Mouse (Mus musculus): ENCODE results near the gene Dhx58. TPM values are rescaled to one million over a fixed set of nuclear protein-coding genes. Genes with fewer than 3 reads are reported as not detected.
A peak's percentile ranks its signal among the peaks of the same experiment; 100 is the strongest.

The Dhx58 gene
- total RNA-seq, 2 experiments from 2014 or later: 3.0 to 3.7 TPM

GRCm38 (mm10) chr11:100720345-100720744 is 16.3 kb upstream of the Dhx58 start:
- DNase-seq (ENCODE audit: extremely low spot score in 1 of 2, low spot score in 2 of 2): peak in 1 of 2 experiments; percentile 38
- H3K27ac ChIP-seq: peak overlapping the region; percentile 88
- no peak for TF ChIP-seq CTCF (IDR thresholded peaks at IDR 0.05)
- intact Hi-C loops (cut with DNase I): loop anchor here (2.0 kb wide), 1 partner anchor 16 kb away; no protein-coding TSS in a partner anchor
- no peak overlapping the region for H3K4me3 ChIP-seq

GRCm38 (mm10) chr11:100719893-100720292 is 15.8 kb upstream of the Dhx58 start:
- no peak for TF ChIP-seq CTCF (IDR thresholded peaks at IDR 0.05)
- no peak for DNase-seq (ENCODE audit: extremely low spot score in 1 of 2, low spot score in 2 of 2)
- intact Hi-C loops (cut with DNase I): loop anchor here (2.0 kb wide), 1 partner anchor 17 kb away; no protein-coding TSS in a partner anchor
- peak overlapping the region; percentile 88 for H3K27ac ChIP-seq
- H3K4me3 ChIP-seq: no peak overlapping the region

GRCm38 (mm10) chr11:100719312-100719711 is 15.2 kb upstream of the Dhx58 start:
- no peak for DNase-seq (ENCODE audit: extremely low spot score in 1 of 2, low spot score in 2 of 2)
- intact Hi-C loops (cut with DNase I): no loop called here
- H3K27ac ChIP-seq: peak overlapping the region; percentile 88
- no peak overlapping the region for H3K4me3 ChIP-seq
- no peak for TF ChIP-seq CTCF (IDR thresholded peaks at IDR 0.05)

- intact Hi-C loops (cut with DNase I): no loop called here
- no peak for DNase-seq (ENCODE audit: extremely low spot score in 1 of 2, low spot score in 2 of 2)
These were observed 14.8 kb upstream of the Dhx58 start for GRCm38 (mm10) chr11:100718866-100719265.

GRCm38 (mm10) chr11:100718462-100718861 is 14.4 kb upstream of the Dhx58 start:
- Histone ChIP-seq H3K27ac (peak overlapping the region; percentile 88), H3K4me3 (no peak overlapping the region)
- no peak for DNase-seq (ENCODE audit: extremely low spot score in 1 of 2, low spot score in 2 of 2)
- intact Hi-C loops (cut with DNase I): no loop called here
- TF ChIP-seq CTCF (IDR thresholded peaks at IDR 0.05): no peak

More at GRCm38 (mm10) chr11:100718866-100719265, 14.8 kb upstream of the Dhx58 start:
- Histone ChIP-seq H3K27ac (peak overlapping the region; percentile 88), H3K4me3 (no peak overlapping the region)
- TF ChIP-seq CTCF (IDR thresholded peaks at IDR 0.05): no peak

- Histone ChIP-seq H3K4me3 (no peak overlapping the region), H3K27ac (peak overlapping the region; percentile 40)
- DNase-seq (ENCODE audit: extremely low spot score in 1 of 2, low spot score in 2 of 2): no peak
- TF ChIP-seq CTCF (IDR thresholded peaks at IDR 0.05): no peak
- intact Hi-C loops (cut with DNase I): no loop called here
These were observed 12.6 kb upstream of the Dhx58 start for GRCm38 (mm10) chr11:100716649-100717048.

- intact Hi-C loops (cut with DNase I): loop anchor here (1.0 kb wide), 2 partner anchors 46 to 244 kb away; no protein-coding TSS in a partner anchor
- H3K27ac ChIP-seq: peak overlapping the region; percentile 45
These were observed 10.9 kb upstream of the Dhx58 start for GRCm38 (mm10) chr11:100714948-100715347.

GRCm38 (mm10) chr11:100714534-100714915 is 10.5 kb upstream of the Dhx58 start:
- peak; percentile 87 for TF ChIP-seq CTCF (IDR thresholded peaks at IDR 0.05)
- H3K27ac ChIP-seq: peak overlapping the region; percentile 45
- peak; percentile 72 to 80 for DNase-seq (ENCODE audit: extremely low spot score in 1 of 2, low spot score in 2 of 2)
- intact Hi-C loops (cut with DNase I): loop anchor here (1.0 kb wide), 2 partner anchors 47 to 245 kb away; no protein-coding TSS in a partner anchor
- H3K4me3 ChIP-seq: no peak overlapping the region

More at GRCm38 (mm10) chr11:100714948-100715347, 10.9 kb upstream of the Dhx58 start:
- no peak overlapping the region for H3K4me3 ChIP-seq
- no peak for TF ChIP-seq CTCF (IDR thresholded peaks at IDR 0.05)
- no peak for DNase-seq (ENCODE audit: extremely low spot score in 1 of 2, low spot score in 2 of 2)

- H3K4me3 ChIP-seq: 0 out of 2 replicates have a peak within 1 kb of the TSS, but pooled peaks have one; percentile 28
- TF ChIP-seq CTCF (IDR thresholded peaks at IDR 0.05): no peak
- intact Hi-C loops (cut with DNase I): loop anchor here (1.0 kb wide), 2 partner anchors 47 to 245 kb away; no protein-coding TSS in a partner anchor
- H3K27ac ChIP-seq: peak within 1 kb of the TSS; percentile 90
- peak; percentile 51 to 68 for DNase-seq (ENCODE audit: extremely low spot score in 1 of 2, low spot score in 2 of 2)
These were observed 9.9 kb upstream of the Dhx58 start, which contains the start of gene Hspb9 for GRCm38 (mm10) chr11:100713735-100714533. Gene Hspb9 (plus strand): TSS chr11:100713850.

GRCm38 (mm10) chr11:100713174-100713573 is 9.1 kb upstream of the Dhx58 start:
- no peak for TF ChIP-seq CTCF (IDR thresholded peaks at IDR 0.05)
- H3K27ac ChIP-seq: peak overlapping the region; percentile 45
- intact Hi-C loops (cut with DNase I): no loop called here

GRCm38 (mm10) chr11:100711783-100712615 is 7.9 kb upstream of the Dhx58 start, which contains the start of gene Kat2a:
Gene Kat2a (minus strand): TSS chr11:100712465.
- Histone ChIP-seq H3K27ac (peak within 1 kb of the TSS; percentile 90), H3K4me3 (peak within 1 kb of the TSS; percentile 92)
- peak; percentile 86 to 88 for DNase-seq (ENCODE audit: extremely low spot score in 1 of 2, low spot score in 2 of 2)
- no peak for TF ChIP-seq CTCF (IDR thresholded peaks at IDR 0.05)
- intact Hi-C loops (cut with DNase I): no loop called here

More at GRCm38 (mm10) chr11:100713174-100713573, 9.1 kb upstream of the Dhx58 start:
- no peak overlapping the region for H3K4me3 ChIP-seq
- no peak for DNase-seq (ENCODE audit: extremely low spot score in 1 of 2, low spot score in 2 of 2)
